Mouse (Mus musculus) erythroblast, embryonic 14.5 days (primary cell): Measurements from ENCODE around the gene Hecw1.

ENCODE experiments used
- GATA1 ChIP-seq: IDR thresholded peaks from 2 replicates; pipeline ENCODE4 v1.6.1; 2012; ENCODE audit warnings: low read length, inconsistent platforms, mixed read lengths
- TAL1 ChIP-seq: IDR thresholded peaks from 3 replicates; pipeline ENCODE4 v1.6.1; 2012; ENCODE audit warnings: low read length, inconsistent platforms, mixed read lengths

- TF ChIP-seq TAL1 (no peak), GATA1 (no peak)
Measured at GRCm38 (mm10) chr13:14179669-14180068, 343.4 kb downstream of the Hecw1 start.
